Mouse (Mus musculus) stomach, postnatal 0 days (tissue): ENCODE data around the gene R3hdm1.

Source experiments
- CTCF ChIP-seq: IDR thresholded peaks from 2 replicates; pipeline ENCODE4 v1.5.1; 2016; ENCODE audit warnings: antibody characterized with exemption, low read depth, mild to moderate bottlenecking, moderate library complexity
- EP300 ChIP-seq: optimal IDR thresholded peaks from 2 replicates; pipeline ENCODE3; 2016; ENCODE audit warnings: antibody characterized with exemption

DNA sequence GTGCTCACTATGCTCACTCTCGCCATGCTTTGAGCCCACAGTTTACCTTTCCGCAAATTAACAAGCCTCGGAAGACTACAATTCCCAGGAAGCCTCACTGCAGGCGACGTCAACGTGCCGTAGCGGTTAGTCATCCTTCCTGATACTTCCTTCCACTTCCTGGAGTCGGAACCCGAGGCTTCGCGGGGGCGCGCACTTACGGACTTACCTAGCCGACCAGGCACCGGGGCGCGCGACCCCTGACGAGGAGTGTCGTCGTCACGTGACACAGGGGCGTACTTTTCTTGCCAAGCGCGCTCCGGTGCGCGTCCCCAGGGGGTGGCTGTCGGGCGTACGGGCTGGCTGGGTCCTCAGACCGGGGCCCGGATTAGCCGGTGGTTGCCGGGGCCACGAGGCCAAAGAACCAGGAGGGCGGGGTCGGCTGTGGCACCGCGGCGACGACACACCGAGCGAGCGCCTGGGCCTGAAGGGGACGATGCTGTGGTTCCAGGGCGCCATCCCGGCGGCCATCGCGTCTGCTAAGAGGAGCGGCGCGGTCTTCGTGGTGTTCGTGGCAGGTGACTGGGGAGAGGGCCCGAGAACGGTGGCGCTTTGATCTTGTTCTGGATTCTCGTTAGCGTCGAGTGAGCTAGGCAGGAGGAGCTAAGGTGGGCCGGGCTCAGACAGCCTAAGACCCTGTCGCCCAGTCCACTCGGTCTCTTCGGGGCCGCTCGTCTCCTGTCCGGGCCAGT is 141.1 kb downstream of the R3hdm1 start:
- 0 out of 2 replicates have a peak, but pooled peaks have one; percentile 15 for TF ChIP-seq CTCF
- TF ChIP-seq EP300 = no peak
